Mouse (Mus musculus): ENCODE results near the gene Agk.

GRCm38 (mm10) chr6:40432346-40433275 is 107.6 kb downstream of the Agk start:
- no peak for TF ChIP-seq MAX (IDR thresholded peaks at IDR 0.05; ENCODE audit: low read length)
- no peak for TF ChIP-seq CTCF (IDR thresholded peaks at IDR 0.05 in 2 of 3, conservative IDR thresholded peaks at IDR 0.05 in 1 of 3; ENCODE audit: control insufficient read depth in 1 of 3, insufficient read depth in 1 of 3, low read depth in 2 of 3, low read length in 3 of 3, poor library complexity in 1 of 3, severe bottlenecking in 1 of 3)
- TF ChIP-seq EP300 (IDR thresholded peaks at IDR 0.05; ENCODE audit: low read depth in 1 of 2, low read length in 2 of 2), result no peak
- no peak for TF ChIP-seq GATA1 (IDR thresholded peaks at IDR 0.05; ENCODE audit: low read depth, low read length)
- TF ChIP-seq MEF2A (IDR thresholded peaks at IDR 0.05; ENCODE audit: extremely low read depth, insufficient replicate concordance, low read depth, low read length, poor library complexity, severe bottlenecking), result no peak
- TF ChIP-seq ZKSCAN1 (IDR thresholded peaks at IDR 0.05; ENCODE audit: low read depth, low read length), result no peak
